13 mouse cellular contexts compared by ENCODE assay signal in the genomic region with DNA sequence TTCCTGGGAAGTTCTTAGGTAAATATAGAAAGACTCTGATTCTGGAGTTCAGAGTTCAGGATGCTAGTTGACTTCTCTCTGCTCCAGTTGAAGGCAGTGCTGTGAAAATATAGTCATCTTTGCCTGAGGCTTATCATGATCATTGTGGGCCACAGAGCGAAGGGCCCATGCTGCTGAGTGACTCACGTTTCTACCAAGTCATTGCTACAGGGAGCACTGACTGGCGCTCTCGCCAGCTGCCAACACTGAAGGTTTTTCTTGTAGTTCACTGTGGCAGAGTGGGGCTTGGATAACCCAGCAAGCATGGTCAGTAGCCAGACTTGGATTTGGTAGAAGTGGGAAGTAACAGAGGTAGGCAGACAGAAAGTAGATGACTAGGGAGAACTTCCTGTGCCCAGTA.
"Had no signal": no experiment of that assay in that cellular context is flagged by ENCODE, and none has a peak within 500 bp of the region (broad histone marks: within the 10 kb centered on the region; RNA-seq: fewer than 3 reads in every experiment).

No protein-coding gene starts in this region.

- H3K27ac ChIP-seq: left cerebral cortex, adult 2 months; limb, embryonic 10.5 days; liver, embryonic 15.5 days; stomach, embryonic 15.5 days had no signal

- H3K4me3 ChIP-seq: left cerebral cortex, adult 2 months; limb, embryonic 10.5 days; liver, embryonic 15.5 days; stomach, embryonic 15.5 days had no signal

- DNase-seq: kidney, adult 18-20 months; kidney, postnatal 14 days; lung, adult 2 months; lung, postnatal 36 days; right cerebral cortex, postnatal 14 days; thymus, adult 2 months; thymus, postnatal 25 days had no signal

- H3K4me2 ChIP-seq: liver, embryonic 11.5 days; liver, embryonic 15.5 days; stomach, embryonic 15.5 days had no signal

- H3K9ac ChIP-seq: liver, embryonic 15.5 days; stomach, embryonic 15.5 days had no signal

- H3K4me1 ChIP-seq: liver, embryonic 15.5 days had no signal

- ATAC-seq: lung, postnatal 0 days had no signal

- H3K27me3 ChIP-seq: liver, embryonic 15.5 days; stomach, embryonic 15.5 days had no signal

- H3K9me3 ChIP-seq: limb, embryonic 10.5 days; liver, embryonic 15.5 days; stomach, embryonic 15.5 days had no signal

- H3K36me3 ChIP-seq: limb, embryonic 10.5 days; liver, embryonic 15.5 days; stomach, embryonic 15.5 days had no signal
